Mouse (Mus musculus): ENCODE results near the gene Mrps27.

Mrps27 gene

GRCm38 (mm10) chr13:99442434-99443249 is 98.1 kb downstream of the Mrps27 start:
- DNase-seq: no peak

- no peak for DNase-seq
Measured at GRCm38 (mm10) chr13:99443484-99444175, 99.0 kb downstream of the Mrps27 start.

- no peak for DNase-seq
Measured at GRCm38 (mm10) chr13:99444431-99444871, 99.9 kb downstream of the Mrps27 start.

DNA sequence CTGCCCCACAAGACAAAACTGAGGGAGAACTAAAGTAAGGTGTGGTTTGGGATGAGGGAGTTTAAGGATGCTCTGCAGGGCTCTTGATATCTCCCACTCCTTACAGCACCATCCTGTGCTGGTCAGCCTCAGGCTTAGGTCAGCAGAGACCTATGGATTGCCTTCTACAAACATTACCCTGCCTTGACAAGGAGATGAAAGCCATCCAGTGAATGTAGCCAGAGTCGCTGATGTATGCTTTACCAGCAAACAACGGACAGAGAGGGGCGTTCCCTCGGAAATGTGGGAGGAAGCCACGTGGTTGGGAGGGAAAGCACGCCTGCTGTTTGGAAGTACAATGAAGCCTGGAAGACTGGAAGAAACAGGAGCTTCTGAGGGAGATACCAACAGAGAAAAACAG is 100.3 kb downstream of the Mrps27 start:
- DNase-seq: no peak

DNA sequence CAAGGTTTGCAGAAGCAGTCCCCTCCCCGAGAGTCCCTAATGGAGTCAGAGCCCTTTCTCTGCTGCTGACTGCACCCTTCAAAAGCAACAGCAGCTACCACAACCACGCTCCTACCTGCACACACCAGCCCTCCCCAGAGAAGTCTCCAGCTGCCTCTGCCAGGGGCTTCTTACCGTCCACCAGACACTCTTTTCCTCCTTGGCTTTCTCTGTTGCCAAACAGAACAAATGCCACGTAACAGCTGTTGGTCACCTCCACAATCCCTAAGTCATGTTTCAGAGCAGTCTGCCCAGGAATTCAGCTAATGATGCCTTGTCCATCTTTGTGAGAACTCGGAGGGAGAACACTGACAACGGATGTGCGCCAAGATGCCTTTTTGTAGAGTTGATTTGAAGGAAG is 102.4 kb downstream of the Mrps27 start:
- no peak for DNase-seq

DNA sequence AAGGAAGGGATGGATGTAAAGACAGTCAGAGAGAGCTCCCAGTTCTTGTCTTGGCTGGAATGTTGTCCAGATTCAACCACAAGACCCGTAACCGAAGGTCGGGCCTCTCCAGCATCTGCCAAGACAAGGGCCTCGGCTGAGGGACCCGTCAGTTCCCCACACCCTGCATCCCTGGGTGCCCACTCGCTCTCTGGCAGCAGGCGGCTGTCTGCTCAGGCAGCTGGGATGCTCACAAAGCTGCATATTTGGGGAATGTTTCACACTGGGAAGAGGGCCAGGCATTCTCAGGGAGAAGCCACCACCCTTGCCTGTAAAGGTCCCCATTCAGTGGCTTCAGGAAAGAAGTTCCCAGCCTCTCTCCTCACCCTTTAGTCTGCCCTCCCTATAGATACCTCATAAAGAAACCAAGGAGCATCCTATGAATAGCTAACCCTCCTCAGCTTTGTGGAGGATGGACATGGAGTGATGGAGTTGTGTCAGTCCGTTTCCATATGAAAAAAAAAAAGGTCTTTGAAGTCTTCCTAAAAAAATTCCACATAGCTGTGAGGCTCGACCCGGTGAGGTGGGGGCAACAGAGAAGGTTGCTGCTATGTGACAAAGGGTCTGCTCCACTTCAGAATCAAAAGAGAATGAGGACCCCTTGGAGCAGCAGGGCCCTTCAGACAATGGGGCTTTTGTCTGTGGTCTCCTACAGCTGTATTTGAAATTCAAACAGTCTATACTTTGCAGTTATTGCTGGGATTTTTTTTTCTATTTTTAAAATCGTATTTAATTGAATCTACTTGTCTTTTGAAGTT is 103.0 kb downstream of the Mrps27 start:
- peak; percentile 42 for DNase-seq

GRCm38 (mm10) chr13:99448278-99448677 is 103.7 kb downstream of the Mrps27 start:
- no peak for DNase-seq

- DNase-seq: no peak
Measured at GRCm38 (mm10) chr13:99449547-99449946, 105.0 kb downstream of the Mrps27 start.

- peak; percentile 84 for DNase-seq
Measured at GRCm38 (mm10) chr13:99450766-99451165, 106.2 kb downstream of the Mrps27 start.

DNA sequence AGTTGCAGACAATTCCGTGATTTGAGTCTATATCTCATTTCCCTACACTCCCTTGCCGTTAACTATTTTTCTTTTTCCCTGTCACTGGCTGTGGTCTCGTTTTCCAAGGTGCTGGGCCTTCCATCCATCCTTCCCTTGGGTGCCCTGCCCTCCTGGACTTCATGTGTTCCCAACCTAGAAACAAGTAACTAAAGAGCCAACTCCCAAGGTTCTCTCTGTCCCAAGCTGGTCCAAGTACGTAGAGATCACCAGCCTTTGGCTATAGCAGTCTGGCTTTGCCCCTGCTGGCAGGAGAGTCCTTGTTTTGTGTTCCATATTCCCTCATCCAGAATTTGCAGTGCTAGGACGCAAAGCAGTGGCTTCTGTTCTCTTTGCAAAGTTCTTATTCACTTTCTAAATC is 106.7 kb downstream of the Mrps27 start:
- no peak for DNase-seq

GRCm38 (mm10) chr13:99452444-99452843 is 107.9 kb downstream of the Mrps27 start:
- no peak for DNase-seq

GRCm38 (mm10) chr13:99454977-99455376 is 110.4 kb downstream of the Mrps27 start:
- DNase-seq: no peak

DNA sequence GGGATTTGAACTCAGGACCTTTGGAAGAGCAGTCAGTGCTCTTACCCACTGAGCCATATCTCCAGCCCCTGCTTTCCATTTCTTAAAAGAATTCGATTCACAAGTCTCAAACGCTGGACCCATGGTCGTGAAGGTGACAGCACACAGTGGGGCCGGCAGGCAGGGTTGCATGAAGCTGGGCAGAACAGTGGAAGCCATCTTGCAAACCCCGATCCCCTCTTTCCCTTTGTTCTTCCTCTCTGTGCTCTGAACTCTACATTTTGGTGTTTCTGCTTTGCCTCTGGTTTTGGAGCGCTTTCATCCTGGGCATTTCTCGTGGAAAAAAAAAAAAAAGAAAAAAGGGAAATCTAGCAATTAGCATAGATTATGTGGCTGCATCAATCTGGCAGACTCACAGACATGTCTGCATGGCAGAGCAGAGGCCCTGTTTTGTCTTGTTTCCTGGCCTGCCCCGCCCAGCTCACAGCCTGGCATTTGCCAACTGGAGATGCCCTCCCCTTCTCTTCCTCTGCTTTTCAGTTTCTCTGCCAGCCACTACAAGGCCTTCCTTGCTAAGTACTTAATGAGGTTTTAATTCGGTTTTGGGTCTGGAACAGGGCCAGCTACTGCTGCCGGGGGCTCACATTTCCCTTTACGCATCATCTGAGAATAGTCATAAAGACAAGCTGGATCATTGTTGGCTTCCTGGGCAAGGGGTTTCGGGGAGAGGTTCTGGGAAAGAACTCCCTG is 114.2 kb downstream of the Mrps27 start:
- DNase-seq: peak; percentile 48

- DNase-seq: no peak
Measured at GRCm38 (mm10) chr13:99459612-99460011, 115.0 kb downstream of the Mrps27 start.

DNA sequence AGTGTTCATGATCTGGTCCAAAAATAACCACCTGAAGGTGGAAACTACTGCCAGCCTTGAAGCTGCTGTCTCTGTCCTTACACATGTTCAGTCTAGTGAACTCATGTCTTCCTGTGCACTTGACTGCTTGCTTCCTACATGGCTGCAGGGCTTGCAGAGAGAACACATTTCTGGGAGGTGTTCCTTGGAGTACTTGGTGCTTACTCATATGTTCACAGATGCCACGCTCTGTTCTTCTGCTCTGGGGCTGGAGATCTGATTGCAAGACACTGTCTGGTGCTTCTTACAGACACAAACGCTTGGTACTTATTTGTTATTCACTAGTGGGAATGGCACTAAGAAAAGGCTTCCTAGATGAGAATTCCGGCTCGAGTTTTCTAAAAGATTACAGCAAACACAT is 117.3 kb downstream of the Mrps27 start:
- no peak for DNase-seq

GRCm38 (mm10) chr13:99464551-99464950 is 120.0 kb downstream of the Mrps27 start:
- no peak for DNase-seq

Data from cerebellum, adult 11 months (tissue).